Mouse (Mus musculus) small intestine, adult 2 months (tissue): ENCODE results near the gene Dnaic1.

Experiments
- CTCF ChIP-seq: fragments of 200-500 bp; IDR thresholded peaks from 2 replicates; pipeline ENCODE4 v1.5.1; 2012; ENCODE audit warnings: low read depth, mild to moderate bottlenecking, control low read depth, inconsistent platforms, low read length, moderate library complexity, mixed read lengths; ENCODE audit not compliant: insufficient replicate concordance, insufficient read length; ENCODE audit errors: extremely low read depth
- POLR2A ChIP-seq: fragments of 200-500 bp; IDR thresholded peaks from 2 replicates; pipeline ENCODE4 v1.6.1; 2012; ENCODE audit warnings: low read depth, mild to moderate bottlenecking, control low read depth, inconsistent platforms, low read length, moderate library complexity

DNA sequence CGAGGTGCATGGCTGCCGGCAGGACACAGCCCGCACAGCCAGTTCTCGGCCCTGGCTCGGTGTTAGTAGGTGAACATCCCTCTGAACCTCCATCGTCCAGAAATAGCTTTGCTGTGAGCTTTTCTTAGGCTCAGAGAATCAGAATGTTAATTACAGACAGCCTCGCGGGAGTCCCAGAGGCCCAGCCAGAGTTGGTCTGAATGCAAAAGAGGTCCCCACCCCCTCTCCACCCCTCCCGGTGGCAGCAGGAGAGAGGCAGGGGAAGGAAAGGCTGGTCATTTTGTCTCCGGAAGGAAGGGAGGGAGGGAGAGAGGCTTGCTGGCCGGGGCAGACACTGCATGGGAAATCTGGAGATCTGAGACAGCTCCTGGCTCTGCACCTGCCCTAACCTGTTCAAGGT, 61.8 kb downstream of the Dnaic1 start:
- TF ChIP-seq CTCF (no peak), POLR2A (no peak)
